Mouse (Mus musculus): Measurements from ENCODE around the gene Grap. TPM values are rescaled to one million over a fixed set of nuclear protein-coding genes. Genes with fewer than 3 reads are reported as not detected.
A peak's percentile ranks its signal among the peaks of the same experiment; 100 is the strongest.
"Not testable (repeated sequence)": the region's sequence is repeated elsewhere in the genome, so short reads cannot be mapped to it uniquely, and the experiment has no call there.

Gene Grap
- total and polyA plus RNA-seq, 2 experiments from 2014 or later: 4.3 to 11.0 TPM

DNA sequence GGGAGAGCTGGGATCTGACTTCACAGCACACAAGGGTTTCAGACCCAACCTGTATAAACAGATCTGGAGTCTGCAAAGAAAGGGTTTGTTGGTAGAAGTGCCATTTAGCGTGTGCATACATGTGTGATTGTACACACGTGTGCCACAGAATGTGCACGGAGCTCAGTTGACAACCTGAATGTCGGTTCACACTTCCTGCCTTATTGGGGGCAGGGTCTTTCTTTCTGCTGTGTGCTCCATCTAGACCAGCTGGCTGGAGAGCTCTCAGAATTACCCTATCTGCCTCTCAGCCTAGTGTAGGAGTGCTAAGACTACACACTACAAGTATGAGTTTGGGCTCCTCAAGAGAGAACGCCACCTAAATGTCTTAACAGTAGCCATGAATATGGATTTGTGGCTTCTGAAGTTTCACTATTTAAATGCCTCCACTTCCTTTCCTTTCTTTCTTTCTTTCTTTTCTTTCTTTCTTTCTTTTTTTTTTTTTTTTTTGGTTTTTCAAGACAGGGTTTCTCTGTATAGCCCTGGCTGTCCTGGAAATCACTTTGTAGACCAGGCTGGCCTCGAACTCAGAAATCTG lies 13.4 kb upstream of the Grap start:
- 0 out of 2 replicates have a peak, but pooled peaks cover 3% of the 10 kb centered on the region for H3K27me3 ChIP-seq (ENCODE audit: control insufficient read depth, insufficient read depth, low read length)
- no peaks in the 10 kb centered on the region for H3K4me1 ChIP-seq (ENCODE audit: control insufficient read depth, insufficient read depth)
- ATAC-seq (ENCODE audit: insufficient read depth, low read depth): no peak
- H3K9me3 ChIP-seq (replicated peaks; ENCODE audit: control insufficient read depth, low read length): no peaks in the 10 kb centered on the region
- H3K4me2 ChIP-seq (ENCODE audit: low read depth, low read length): no peak overlapping the region
- no peak overlapping the region for H3K27ac ChIP-seq (ENCODE audit: low read depth)
- no peak overlapping the region for H3K9ac ChIP-seq (replicated peaks; ENCODE audit: low read depth, low read length)
- H3K4me3 ChIP-seq (ENCODE audit: low read depth, low read length): no peak overlapping the region
- no peak for TF ChIP-seq EP300 (IDR thresholded peaks at IDR 0.05; ENCODE audit: low read depth)
- TF ChIP-seq CTCF (IDR thresholded peaks at IDR 0.05; ENCODE audit: low read depth): no peak
- DNase-seq (ENCODE audit: low spot score): no peak
- WGBS: 81% methylated on average over 6 of the region's 6 CpGs
- no peaks in the 10 kb centered on the region for H3K36me3 ChIP-seq (replicated peaks; ENCODE audit: control insufficient read depth, insufficient read depth, low read length)

DNA sequence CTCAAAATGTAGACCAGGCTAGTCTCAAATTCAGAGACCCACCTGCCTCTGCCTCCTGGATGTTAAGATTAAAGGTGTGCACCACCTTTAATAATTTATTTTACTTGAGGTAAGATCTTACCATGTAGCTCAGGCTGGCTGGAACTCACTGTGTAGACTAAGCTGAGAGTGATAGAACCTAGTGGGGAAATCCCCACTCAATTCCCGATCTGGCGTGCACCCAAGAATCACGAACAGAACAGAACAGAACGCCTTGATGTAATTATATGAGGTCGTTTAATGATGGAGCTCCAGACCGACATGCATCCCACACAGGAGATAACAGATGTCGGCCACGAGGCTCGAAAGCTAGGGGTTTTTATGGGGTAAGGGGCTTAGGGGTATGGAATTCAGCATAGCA lies 12.5 kb upstream of the Grap start:
- not testable (repeated sequence) for H3K27ac ChIP-seq (ENCODE audit: low read depth); H3K4me3 ChIP-seq (ENCODE audit: low read depth, low read length); H3K9me3 ChIP-seq (replicated peaks; ENCODE audit: control insufficient read depth, low read length); H3K36me3 ChIP-seq (replicated peaks; ENCODE audit: control insufficient read depth, insufficient read depth, low read length); H3K4me1 ChIP-seq (ENCODE audit: control insufficient read depth, insufficient read depth); DNase-seq (ENCODE audit: low spot score); H3K4me2 ChIP-seq (ENCODE audit: low read depth, low read length); ATAC-seq (ENCODE audit: insufficient read depth, low read depth); H3K9ac ChIP-seq (replicated peaks; ENCODE audit: low read depth, low read length); H3K27me3 ChIP-seq (ENCODE audit: control insufficient read depth, insufficient read depth, low read length)
- 35% methylated on average over 9 of the region's 9 CpGs for WGBS

DNA sequence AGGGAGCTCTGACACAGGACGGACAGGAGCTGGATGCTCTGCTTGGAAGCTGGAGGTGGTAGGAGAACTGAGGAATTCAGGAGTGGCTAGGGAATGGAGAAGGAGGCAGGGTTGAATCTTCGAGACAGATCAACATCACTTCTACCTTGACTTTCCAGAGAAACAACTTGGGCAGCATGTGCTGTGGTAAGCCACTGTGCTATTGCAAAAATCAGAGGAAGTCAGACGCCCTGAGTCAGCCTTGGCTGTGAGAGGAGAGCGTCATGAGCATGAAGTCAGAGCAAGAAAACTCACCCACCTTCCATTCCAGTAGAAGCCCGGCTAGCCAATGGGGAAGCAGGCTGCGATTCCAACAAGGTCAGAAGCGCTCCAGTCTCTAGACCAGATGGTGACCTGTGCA lies 11.0 kb upstream of the Grap start:
- TF ChIP-seq EP300 (IDR thresholded peaks at IDR 0.05; ENCODE audit: low read depth) (no peak), CTCF (IDR thresholded peaks at IDR 0.05; ENCODE audit: low read depth) (no peak)
- no peak overlapping the region for H3K27ac ChIP-seq (ENCODE audit: low read depth)
- no peak for DNase-seq (ENCODE audit: low spot score)
- no peak for ATAC-seq (ENCODE audit: insufficient read depth, low read depth)
- H3K4me2 ChIP-seq (ENCODE audit: low read depth, low read length): no peak overlapping the region
- no peak overlapping the region for H3K9ac ChIP-seq (replicated peaks; ENCODE audit: low read depth, low read length)
- no peak overlapping the region for H3K4me3 ChIP-seq (ENCODE audit: low read depth, low read length)
- WGBS: 77% methylated on average over 7 of the region's 7 CpGs
- H3K9me3 ChIP-seq (replicated peaks; ENCODE audit: control insufficient read depth, low read length): no peaks in the 10 kb centered on the region
- H3K36me3 ChIP-seq (replicated peaks; ENCODE audit: control insufficient read depth, insufficient read depth, low read length): no peaks in the 10 kb centered on the region
- H3K27me3 ChIP-seq (ENCODE audit: control insufficient read depth, insufficient read depth, low read length): no peaks in the 10 kb centered on the region
- H3K4me1 ChIP-seq (ENCODE audit: control insufficient read depth, insufficient read depth): no peaks in the 10 kb centered on the region

DNA sequence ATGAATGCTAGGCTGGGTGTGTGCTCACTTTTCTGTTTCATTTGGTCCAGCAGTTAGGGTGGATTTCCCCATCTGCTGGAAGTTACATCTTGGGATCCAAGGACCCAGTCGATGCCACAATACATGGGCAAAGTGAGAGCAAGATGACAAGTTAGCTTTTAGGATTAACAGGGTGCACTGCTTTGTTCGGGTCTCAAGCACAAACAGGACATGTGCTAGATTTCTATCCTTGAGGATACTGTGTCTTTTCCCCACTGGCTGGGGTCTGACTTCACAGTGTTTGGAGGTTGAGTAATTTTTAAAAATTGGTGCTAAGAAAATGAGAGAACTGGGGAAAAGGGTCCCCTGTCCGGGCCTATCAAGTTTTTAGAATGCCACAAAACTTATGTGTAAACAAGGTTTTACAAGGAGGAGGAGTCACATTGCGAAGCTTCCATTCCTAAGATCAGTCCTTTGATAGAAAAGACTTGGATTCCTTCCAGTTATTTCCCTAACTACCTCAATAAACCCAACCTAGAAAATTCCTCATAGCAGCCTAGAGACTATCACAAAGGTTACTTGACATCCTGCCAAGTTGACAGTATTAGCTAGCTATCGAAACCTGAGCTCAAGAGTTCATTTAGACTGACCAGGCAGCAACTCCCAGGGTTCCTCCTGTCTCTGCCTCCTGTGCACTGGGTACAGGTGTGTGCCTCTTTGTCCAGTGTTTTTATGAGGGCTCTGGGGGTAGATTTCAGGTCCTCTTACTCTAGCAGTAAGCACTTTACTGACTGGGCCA lies 9.7 kb upstream of the Grap start:
- DNase-seq (ENCODE audit: low spot score): no peak
- 74% methylated on average over 5 of the region's 5 CpGs for WGBS
- no peak for ATAC-seq (ENCODE audit: insufficient read depth, low read depth)
- TF ChIP-seq EP300 (IDR thresholded peaks at IDR 0.05; ENCODE audit: low read depth) (no peak), CTCF (IDR thresholded peaks at IDR 0.05; ENCODE audit: low read depth) (no peak)
- no peaks in the 10 kb centered on the region for H3K36me3 ChIP-seq (replicated peaks; ENCODE audit: control insufficient read depth, insufficient read depth, low read length)
- H3K9ac ChIP-seq (replicated peaks; ENCODE audit: low read depth, low read length): no peak overlapping the region
- no peaks in the 10 kb centered on the region for H3K4me1 ChIP-seq (ENCODE audit: control insufficient read depth, insufficient read depth)
- H3K4me2 ChIP-seq (ENCODE audit: low read depth, low read length): no peak overlapping the region
- H3K27ac ChIP-seq (ENCODE audit: low read depth): no peak overlapping the region
- no peak overlapping the region for H3K4me3 ChIP-seq (ENCODE audit: low read depth, low read length)
- no peaks in the 10 kb centered on the region for H3K9me3 ChIP-seq (replicated peaks; ENCODE audit: control insufficient read depth, low read length)
- no peaks in the 10 kb centered on the region for H3K27me3 ChIP-seq (ENCODE audit: control insufficient read depth, insufficient read depth, low read length)

DNA sequence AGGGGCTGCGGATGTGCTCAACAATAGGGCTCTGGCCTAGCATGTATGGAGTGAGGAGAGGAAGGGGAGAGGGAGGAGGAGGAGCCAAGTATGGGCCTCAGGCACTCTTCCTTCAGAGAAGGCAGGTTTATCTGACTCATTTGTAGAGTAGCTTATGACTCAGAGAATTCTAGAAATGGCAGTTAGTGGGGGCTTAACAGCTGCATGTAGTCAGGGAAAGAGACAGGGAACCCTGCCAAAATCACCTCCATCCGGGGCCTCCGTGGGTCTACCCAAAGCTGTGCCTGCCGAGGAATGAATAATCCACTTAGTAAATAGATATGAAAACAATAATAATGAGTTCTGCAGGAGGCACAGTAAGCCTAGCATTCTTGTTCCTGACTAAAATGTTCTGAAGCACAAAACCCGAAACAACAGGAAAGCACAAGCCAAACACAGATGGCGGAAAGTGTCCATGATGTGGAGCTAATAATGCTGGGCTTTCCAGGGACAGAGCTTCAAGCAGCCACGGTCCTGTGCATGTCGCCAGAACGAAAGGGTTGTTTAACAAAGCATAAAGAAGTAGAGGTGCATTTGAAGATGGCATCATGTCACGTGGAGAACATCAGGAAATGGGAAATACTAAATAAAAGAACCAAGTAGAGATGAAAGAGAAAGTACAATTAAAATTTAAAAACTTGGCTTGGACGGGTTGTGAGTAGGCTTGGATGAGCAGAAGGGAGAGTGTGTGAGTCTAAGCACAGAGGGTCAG lies 8.3 kb upstream of the Grap start:
- Histone ChIP-seq H3K4me1 (ENCODE audit: control insufficient read depth, insufficient read depth) (no peaks in the 10 kb centered on the region), H3K4me2 (ENCODE audit: low read depth, low read length) (no peak overlapping the region), H3K36me3 (replicated peaks; ENCODE audit: control insufficient read depth, insufficient read depth, low read length) (no peaks in the 10 kb centered on the region), H3K4me3 (ENCODE audit: low read depth, low read length) (no peak overlapping the region), H3K27me3 (ENCODE audit: control insufficient read depth, insufficient read depth, low read length) (no peaks in the 10 kb centered on the region), H3K9me3 (replicated peaks; ENCODE audit: control insufficient read depth, low read length) (no peaks in the 10 kb centered on the region), H3K9ac (replicated peaks; ENCODE audit: low read depth, low read length) (no peak overlapping the region), H3K27ac (ENCODE audit: low read depth) (peak overlapping the region; percentile 33; the same call in 1 of the 2 replicates)
- ATAC-seq (ENCODE audit: insufficient read depth, low read depth) (peak; percentile 51; the same call in 1 of the 2 replicates), DNase-seq (ENCODE audit: low spot score) (peak; percentile 26)
- WGBS: 46% methylated on average over 11 of the region's 11 CpGs
- no peak for TF ChIP-seq EP300 (IDR thresholded peaks at IDR 0.05; ENCODE audit: low read depth)
- TF ChIP-seq CTCF (IDR thresholded peaks at IDR 0.05; ENCODE audit: low read depth): no peak
